Comparison of ENCODE assay signal across 16 mouse cellular contexts in the genomic region with DNA sequence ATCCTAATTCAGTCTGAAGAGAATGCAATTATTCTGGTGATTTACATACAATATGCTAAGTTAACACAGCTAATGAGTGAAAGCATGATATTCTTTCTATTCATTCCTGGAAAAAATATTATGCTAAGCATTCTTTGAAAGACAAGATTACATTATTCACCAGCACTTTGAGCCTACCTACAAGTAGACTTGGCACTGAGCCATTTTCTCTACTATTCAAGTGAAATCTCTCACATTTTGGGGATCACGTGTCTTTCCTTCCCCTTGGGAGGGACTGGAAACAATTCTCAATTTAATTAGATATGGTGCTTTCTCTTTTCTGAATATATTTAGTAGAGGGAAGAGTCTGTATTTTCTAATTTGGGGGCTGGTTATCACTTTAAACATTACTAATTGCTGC. TPM values are rescaled to one million over a fixed set of nuclear protein-coding genes. Genes with fewer than 3 reads are reported as not detected.
DNase-seq lines count a peak whose midpoint lies in the region; ATAC-seq and TF ChIP-seq lines count a peak whose summit lies in the region.
"Had no signal": no experiment of that assay in that cellular context is flagged by ENCODE, and none has a peak within 500 bp of the region (broad histone marks: within the 10 kb centered on the region; RNA-seq: fewer than 3 reads in every experiment).

No protein-coding gene starts in this region.

- H3K9me3 ChIP-seq in limb, embryonic 14.5 days (ENCODE audit: control insufficient read depth, low read length): no peaks in the 10 kb centered on the region
- no peaks in the 10 kb centered on the region for H3K9me3 ChIP-seq in limb, embryonic 10.5 days (replicated peaks)
- H3K9me3 ChIP-seq in hindbrain, embryonic 15.5 days: no peaks in the 10 kb centered on the region
- H3K9me3 ChIP-seq in neural tube, embryonic 14.5 days (ENCODE audit: control insufficient read depth, low read length): no peaks in the 10 kb centered on the region
- H3K9me3 ChIP-seq: heart, embryonic 10.5 days; liver, embryonic 13.5 days; lung, embryonic 15.5 days had no signal

- no peak overlapping the region for H3K27ac ChIP-seq in limb, embryonic 14.5 days (replicated peaks; ENCODE audit: low read depth, low read length)
- H3K27ac ChIP-seq in limb, embryonic 10.5 days: no peak overlapping the region
- peak overlapping the region; percentile 65 for H3K27ac ChIP-seq in hindbrain, embryonic 15.5 days (replicated peaks)
- no peak overlapping the region; the same call in 1 of the 2 replicates for H3K27ac ChIP-seq in neural tube, embryonic 14.5 days (ENCODE audit: low read depth, low read length)
- H3K27ac ChIP-seq: heart, embryonic 10.5 days; liver, embryonic 13.5 days; lung, embryonic 15.5 days had no signal

- H3K4me3 ChIP-seq in limb, embryonic 14.5 days (replicated peaks; ENCODE audit: low read length): no peak overlapping the region
- H3K4me3 ChIP-seq in limb, embryonic 10.5 days: no peak overlapping the region
- H3K4me3 ChIP-seq in hindbrain, embryonic 15.5 days: peak overlapping the region; percentile 50
- H3K4me3 ChIP-seq in neural tube, embryonic 14.5 days (ENCODE audit: low read depth, low read length): peak overlapping the region; percentile 68
- H3K4me3 ChIP-seq: heart, embryonic 10.5 days; liver, embryonic 13.5 days; lung, embryonic 15.5 days had no signal

- TF ChIP-seq POLR2A in limb, embryonic 14.5 days (IDR thresholded peaks at IDR 0.05; ENCODE audit: borderline replicate concordance, extremely low read depth, insufficient read depth, insufficient read length): no peak

- no peak overlapping the region for H3K4me2 ChIP-seq in limb, embryonic 14.5 days (replicated peaks; ENCODE audit: low read depth, low read length, severe bottlenecking)
- peak overlapping the region; percentile 64 for H3K4me2 ChIP-seq in hindbrain, embryonic 15.5 days
- peak overlapping the region; percentile 70 for H3K4me2 ChIP-seq in neural tube, embryonic 14.5 days (ENCODE audit: low read depth, low read length)
- H3K4me2 ChIP-seq: liver, embryonic 13.5 days; lung, embryonic 15.5 days had no signal

- peak; percentile 8 to 40 for DNase-seq in cerebellum, postnatal 14 days
- peak; percentile 13 for DNase-seq in limb, embryonic 14.5 days (ENCODE audit: low spot score)
- no peak for DNase-seq in limb, embryonic 10.5 days (ENCODE audit: low spot score)
- no peak for DNase-seq in thymus, postnatal 10 days (ENCODE audit: low spot score in 2 of 2)
- no peak for DNase-seq in embryo, embryonic 10.5 days (ENCODE audit: low spot score)
- DNase-seq: adrenal gland, adult 8-10 months; gastrocnemius, postnatal 36 days; heart, postnatal 10 days; left cerebral cortex, postnatal 4 days; liver, embryonic 13.5 days had no signal

- no peak for ATAC-seq in cerebellum, adult (ENCODE audit: insufficient number of reproducible peaks, low FRiP score, low TSS enrichment)
- ATAC-seq in limb, embryonic 14.5 days (ENCODE audit: low FRiP score, low read depth): no peak
- ATAC-seq in hindbrain, embryonic 15.5 days (ENCODE audit: low FRiP score, low read depth): no peak
- no peak for ATAC-seq in neural tube, embryonic 14.5 days (ENCODE audit: low read depth)
- ATAC-seq: inflammation-experienced regulatory T-cells, adult 6 months had no signal

- no peak overlapping the region for H3K9ac ChIP-seq in limb, embryonic 14.5 days (ENCODE audit: low read depth, low read length, severe bottlenecking)
- H3K9ac ChIP-seq in hindbrain, embryonic 15.5 days: peak overlapping the region; percentile 35; the same call in 1 of the 2 replicates
- no peak overlapping the region for H3K9ac ChIP-seq in neural tube, embryonic 14.5 days (replicated peaks; ENCODE audit: low read depth, low read length)
- H3K9ac ChIP-seq: liver, embryonic 13.5 days; lung, embryonic 15.5 days had no signal

- peaks cover 41% of the 10 kb centered on the region for H3K27me3 ChIP-seq in limb, embryonic 14.5 days (ENCODE audit: control insufficient read depth, insufficient read depth, low read length)
- H3K27me3 ChIP-seq in limb, embryonic 10.5 days (ENCODE audit: low read depth, poor library complexity, severe bottlenecking): peaks cover 52% of the 10 kb centered on the region
- H3K27me3 ChIP-seq in hindbrain, embryonic 15.5 days: no peaks in the 10 kb centered on the region
- H3K27me3 ChIP-seq in neural tube, embryonic 14.5 days (ENCODE audit: control insufficient read depth, insufficient read depth, low read length): 0 out of 2 replicates have a peak, but pooled peaks cover 2% of the 10 kb centered on the region

- peaks cover 13% of the 10 kb centered on the region; the same call in 1 of the 2 replicates for H3K4me1 ChIP-seq in limb, embryonic 14.5 days (ENCODE audit: control insufficient read depth, insufficient read depth, low read length)
- peaks cover 21% of the 10 kb centered on the region for H3K4me1 ChIP-seq in limb, embryonic 10.5 days
- H3K4me1 ChIP-seq in hindbrain, embryonic 15.5 days (replicated peaks): peaks cover 27% of the 10 kb centered on the region; the same call in 1 of the 2 replicates
- H3K4me1 ChIP-seq in neural tube, embryonic 14.5 days (ENCODE audit: control insufficient read depth, insufficient read depth, low read length): 0 out of 2 replicates have a peak, but pooled peaks cover 13% of the 10 kb centered on the region

- H3K36me3 ChIP-seq in limb, embryonic 14.5 days (ENCODE audit: control insufficient read depth, insufficient read depth, low read length): no peaks in the 10 kb centered on the region
- H3K36me3 ChIP-seq in limb, embryonic 10.5 days: no peaks in the 10 kb centered on the region
- H3K36me3 ChIP-seq in hindbrain, embryonic 15.5 days: no peaks in the 10 kb centered on the region
- H3K36me3 ChIP-seq in neural tube, embryonic 14.5 days (ENCODE audit: control insufficient read depth, insufficient read depth, low read length): no peaks in the 10 kb centered on the region
- H3K36me3 ChIP-seq: heart, embryonic 10.5 days; liver, embryonic 13.5 days; lung, embryonic 15.5 days had no signal

- WGBS in limb, embryonic 14.5 days: 39% methylated on average over 1 of the region's 1 CpGs
- 62% methylated on average over 1 of the region's 1 CpGs for WGBS in limb, embryonic 10.5 days
- 4% methylated on average over 1 of the region's 1 CpGs for WGBS in hindbrain, embryonic 15.5 days
- 14% methylated on average over 1 of the region's 1 CpGs for WGBS in neural tube, embryonic 14.5 days

RNA-seq across cellular contexts. Expression of a gene that starts 4.0 kb away (rescaled TPM):
- polyA plus RNA-seq in limb, embryonic 14.5 days (2012; rRNA removed): 1.4 and 2.0 TPM in 2 replicates
- polyA plus RNA-seq in limb, embryonic 14.5 days (2014; fragmentation: Nextera tagmentation; extraction: Ambion mirVana): 3.1 and 4.9 TPM in 2 replicates
- 0.35 and 0.59 TPM in 2 replicates for polyA plus RNA-seq in limb, embryonic 10.5 days (2016; fragmentation: Nextera tagmentation; extraction: Ambion mirVana)
- polyA plus RNA-seq in hindbrain, embryonic 15.5 days (2015; fragmentation: Nextera tagmentation; extraction: Ambion mirVana): 121 and 127 TPM in 2 replicates
- 93.7 and 130 TPM in 2 replicates for polyA plus RNA-seq in neural tube, embryonic 14.5 days (2014; fragmentation: Nextera tagmentation; extraction: Ambion mirVana)

Comparison
In these comparisons a context has a peak if more than half of its experiments do, and no peak if none do; other contexts are left out.
1. DNase-seq: peak in cerebellum, postnatal 14 days (2 of 2) and limb, embryonic 14.5 days (single experiment); none in limb, embryonic 10.5 days (single experiment), thymus, postnatal 10 days (0 of 2) and embryo, embryonic 10.5 days (single experiment).
2. H3K4me3 ChIP-seq: peak in hindbrain, embryonic 15.5 days (single experiment) and neural tube, embryonic 14.5 days (single experiment); none in limb, embryonic 14.5 days (single experiment) and limb, embryonic 10.5 days (single experiment).
3. RNA of a gene that starts 4.0 kb away (polyA plus RNA-seq): 93.7 to 130 TPM in neural tube, embryonic 14.5 days and 121 to 127 TPM in hindbrain, embryonic 15.5 days; 1.4 to 4.9 TPM in limb, embryonic 14.5 days and 0.35 to 0.59 TPM in limb, embryonic 10.5 days; every median in the first group is over 10 times any median in the second.